Mouse (Mus musculus) T-helper 2 cell (primary cell): ENCODE results near the gene AI467606.

Source experiments
- in situ Hi-C: fragments of 300-600 bp; cut with MboI, MseI; formaldehyde crosslinking; loops from one replicate; pipeline ENCODE4 v1.15.1; 2025; ENCODE audit warnings: high pct_unique_total_duplicates

Gene AI467606

GRCm38 (mm10) chr7:127090154-127091113, 725 bp upstream of the AI467606 start:
- in situ Hi-C loops = loop anchor here (5.0 kb wide), 1 partner anchor 68 kb away; the partner anchor contains the start of genes Gm42742 and Prrt2

- in situ Hi-C loops = loop anchor here (5.0 kb wide), 1 partner anchor 72 kb away; the partner anchor contains the start of genes Gm42742 and Prrt2
These were observed 2.8 kb downstream of the AI467606 start for GRCm38 (mm10) chr7:127093914-127094313.

- in situ Hi-C loops = no loop called here
These were observed 5.3 kb downstream of the AI467606 start for GRCm38 (mm10) chr7:127096456-127096855.

- in situ Hi-C loops = no loop called here
These were observed 7.4 kb downstream of the AI467606 start for GRCm38 (mm10) chr7:127098521-127098920.

- in situ Hi-C loops = no loop called here
These were observed 7.8 kb downstream of the AI467606 start for GRCm38 (mm10) chr7:127098950-127099349.

GRCm38 (mm10) chr7:127099528-127099927, 8.4 kb downstream of the AI467606 start:
- in situ Hi-C loops = no loop called here

- in situ Hi-C loops = no loop called here
These were observed 10.4 kb downstream of the AI467606 start for GRCm38 (mm10) chr7:127101451-127102016.

- in situ Hi-C loops = no loop called here
These were observed 11.0 kb downstream of the AI467606 start for GRCm38 (mm10) chr7:127102148-127102547.

- in situ Hi-C loops = no loop called here
These were observed 12.8 kb downstream of the AI467606 start for GRCm38 (mm10) chr7:127103960-127104359.

- in situ Hi-C loops = loop anchor here (5.0 kb wide), 2 partner anchors 32 to 277 kb away; no protein-coding TSS in a partner anchor
These were observed 13.6 kb downstream of the AI467606 start for GRCm38 (mm10) chr7:127104560-127105332.

- in situ Hi-C loops = loop anchor here (5.0 kb wide), 2 partner anchors 33 to 278 kb away; no protein-coding TSS in a partner anchor
These were observed 14.4 kb downstream of the AI467606 start for GRCm38 (mm10) chr7:127105551-127105950.

- in situ Hi-C loops = no loop called here
These were observed 19.3 kb downstream of the AI467606 start for GRCm38 (mm10) chr7:127110239-127111007.

- in situ Hi-C loops = no loop called here
These were observed 20.3 kb downstream of the AI467606 start for GRCm38 (mm10) chr7:127111461-127111860.

GRCm38 (mm10) chr7:127112251-127112841, 21.2 kb downstream of the AI467606 start:
- in situ Hi-C loops = no loop called here

- in situ Hi-C loops = no loop called here
These were observed 21.9 kb downstream of the AI467606 start for GRCm38 (mm10) chr7:127112921-127113597.

GRCm38 (mm10) chr7:127113614-127114259, 22.6 kb downstream of the AI467606 start:
- in situ Hi-C loops = no loop called here

- in situ Hi-C loops = no loop called here
These were observed 23.8 kb downstream of the AI467606 start for GRCm38 (mm10) chr7:127114920-127115319.

GRCm38 (mm10) chr7:127116331-127116935, 25.3 kb downstream of the AI467606 start:
- in situ Hi-C loops = no loop called here

- in situ Hi-C loops = no loop called here
These were observed 26.8 kb downstream of the AI467606 start for GRCm38 (mm10) chr7:127117948-127118347.
